Mouse (Mus musculus) hindbrain, embryonic 15.5 days (tissue): Measurements from ENCODE around the gene Telo2. TPM values are rescaled to one million over a fixed set of nuclear protein-coding genes. Genes with fewer than 3 reads are reported as not detected.

Source experiments
- ATAC-seq: fragments of 200-750 bp; cut with Nextera tagmentation; 2 replicates; pipeline ENCODE4 v1.8.0; 2017; ENCODE audit warnings: low read depth, moderate number of reproducible peaks, moderate TSS enrichment; ENCODE audit not compliant: low FRiP score
- H3K27ac ChIP-seq: fragments of 300-500 bp; sonication (generic); replicated peaks from 2 replicates; pipeline ENCODE4 v1.5.1; 2015; ENCODE audit warnings: mild to moderate bottlenecking, inconsistent platforms
- H3K27me3 ChIP-seq: fragments of 300-500 bp; sonication (generic); 2 replicates; pipeline ENCODE4 v1.6.1; 2015; ENCODE audit warnings: control low read depth, inconsistent platforms
- H3K36me3 ChIP-seq: fragments of 300-500 bp; sonication (generic); 2 replicates; pipeline ENCODE4 v1.6.1; 2015; ENCODE audit warnings: control low read depth, inconsistent platforms
- H3K4me1 ChIP-seq: fragments of 300-500 bp; sonication (generic); replicated peaks from 2 replicates; pipeline ENCODE4 v1.6.1; 2015; ENCODE audit warnings: control low read depth, inconsistent platforms
- H3K4me2 ChIP-seq: fragments of 300-500 bp; sonication (generic); 2 replicates; pipeline ENCODE4 v1.6.1; 2015; ENCODE audit warnings: moderate library complexity, mild to moderate bottlenecking, inconsistent platforms
- H3K4me3 ChIP-seq: fragments of 300-500 bp; sonication (generic); 2 replicates; pipeline ENCODE4 v1.5.1; 2015; ENCODE audit warnings: mild to moderate bottlenecking, inconsistent platforms
- H3K9ac ChIP-seq: fragments of 300-500 bp; sonication (generic); 2 replicates; pipeline ENCODE4 v1.6.1; 2015; ENCODE audit warnings: inconsistent platforms
- H3K9me3 ChIP-seq: fragments of 300-500 bp; sonication (generic); 2 replicates; pipeline ENCODE4 v1.6.1; 2016; ENCODE audit warnings: control low read depth, inconsistent platforms
- WGBS: fragments of 180-500 bp; shearing (Covaris S2); methylation state at CpG from one replicate; pipeline ENCODE4 v1.1.7; 2015; 5-methylcytosine and 5-hydroxymethylcytosine counted together
- polyA plus RNA-seq: library from polyadenylated mRNA; unstranded; fragments of >200 nt; fragmentation: Nextera tagmentation; extraction: Ambion mirVana; gene quantifications from 2 replicates; pipeline ENCODE4 v1.2.1, GENCODE M21; 2015

Gene Telo2
- polyA plus RNA-seq, 1 experiment from 2014 or later = 58.9 TPM

GRCm38 (mm10) chr17:25068690-25069089 lies 47.1 kb downstream of the Telo2 start:
- Histone ChIP-seq H3K9me3 (no peaks in the 10 kb centered on the region), H3K4me2 (no peak overlapping the region), H3K36me3 (no peaks in the 10 kb centered on the region), H3K27me3 (no peaks in the 10 kb centered on the region), H3K9ac (no peak overlapping the region), H3K4me3 (no peak overlapping the region), H3K4me1 (no peaks in the 10 kb centered on the region), H3K27ac (no peak overlapping the region)
- WGBS = 71% methylated on average over 2 of the region's 2 CpGs
- no peak for ATAC-seq

GRCm38 (mm10) chr17:25067442-25067851 lies 48.3 kb downstream of the Telo2 start:
- WGBS = 83% methylated on average over 8 of the region's 8 CpGs

GRCm38 (mm10) chr17:25066595-25066994 lies 49.2 kb downstream of the Telo2 start:
- Histone ChIP-seq H3K4me2 (no peak overlapping the region), H3K27ac (no peak overlapping the region), H3K4me3 (no peak overlapping the region), H3K9ac (no peak overlapping the region), H3K9me3 (no peaks in the 10 kb centered on the region), H3K27me3 (no peaks in the 10 kb centered on the region), H3K36me3 (0 out of 2 replicates have a peak, but pooled peaks cover under 1% of the 10 kb centered on the region), H3K4me1 (no peaks in the 10 kb centered on the region)
- WGBS = 93% methylated on average over 7 of the region's 7 CpGs
- ATAC-seq = no peak

More at GRCm38 (mm10) chr17:25067442-25067851, 48.3 kb downstream of the Telo2 start:
- Histone ChIP-seq H3K9ac (no peak overlapping the region), H3K9me3 (no peaks in the 10 kb centered on the region), H3K4me1 (no peaks in the 10 kb centered on the region), H3K27me3 (no peaks in the 10 kb centered on the region), H3K4me3 (no peak overlapping the region), H3K4me2 (no peak overlapping the region), H3K27ac (no peak overlapping the region), H3K36me3 (no peaks in the 10 kb centered on the region)
- no peak for ATAC-seq

GRCm38 (mm10) chr17:25065189-25065588 lies 50.6 kb downstream of the Telo2 start:
- Histone ChIP-seq H3K27me3 (no peaks in the 10 kb centered on the region), H3K27ac (no peak overlapping the region), H3K36me3 (0 out of 2 replicates have a peak, but pooled peaks cover 7% of the 10 kb centered on the region), H3K4me2 (no peak overlapping the region), H3K9ac (no peak overlapping the region), H3K4me3 (no peak overlapping the region), H3K9me3 (no peaks in the 10 kb centered on the region), H3K4me1 (no peaks in the 10 kb centered on the region)
- 92% methylated on average over 3 of the region's 3 CpGs for WGBS
- no peak for ATAC-seq

- 82% methylated on average over 9 of the region's 9 CpGs for WGBS
- no peak overlapping the region for H3K9ac ChIP-seq
- no peak for ATAC-seq
- H3K27ac ChIP-seq = no peak overlapping the region
- 0 out of 2 replicates have a peak, but pooled peaks cover 11% of the 10 kb centered on the region for H3K36me3 ChIP-seq
- no peaks in the 10 kb centered on the region for H3K27me3 ChIP-seq
- no peaks in the 10 kb centered on the region for H3K4me1 ChIP-seq
- no peak overlapping the region for H3K4me3 ChIP-seq
- no peaks in the 10 kb centered on the region for H3K9me3 ChIP-seq
- H3K4me2 ChIP-seq = no peak overlapping the region
These were observed 51.4 kb downstream of the Telo2 start for GRCm38 (mm10) chr17:25064351-25064750.

GRCm38 (mm10) chr17:25063872-25064271 lies 51.9 kb downstream of the Telo2 start:
- ATAC-seq = no peak
- Histone ChIP-seq H3K27ac (no peak overlapping the region), H3K27me3 (no peaks in the 10 kb centered on the region), H3K9ac (no peak overlapping the region), H3K4me3 (no peak overlapping the region), H3K9me3 (no peaks in the 10 kb centered on the region), H3K4me1 (no peaks in the 10 kb centered on the region), H3K36me3 (0 out of 2 replicates have a peak, but pooled peaks cover 13% of the 10 kb centered on the region), H3K4me2 (no peak overlapping the region)
- 85% methylated on average over 12 of the region's 12 CpGs for WGBS

- H3K4me3 ChIP-seq = no peak overlapping the region
- 0 out of 2 replicates have a peak, but pooled peaks cover 14% of the 10 kb centered on the region for H3K36me3 ChIP-seq
- WGBS = 79% methylated on average over 4 of the region's 4 CpGs
These were observed 52.5 kb downstream of the Telo2 start for GRCm38 (mm10) chr17:25063261-25063660.

GRCm38 (mm10) chr17:25057041-25057440 lies 58.7 kb downstream of the Telo2 start:
- H3K4me1 ChIP-seq = no peaks in the 10 kb centered on the region
- no peak overlapping the region for H3K27ac ChIP-seq
- 84% methylated on average over 6 of the region's 6 CpGs for WGBS
- no peak overlapping the region for H3K4me3 ChIP-seq
- ATAC-seq = no peak
- H3K36me3 ChIP-seq = peaks cover 26% of the 10 kb centered on the region; the same call in 1 of the 2 replicates
- H3K27me3 ChIP-seq = no peaks in the 10 kb centered on the region
- no peak overlapping the region for H3K4me2 ChIP-seq
- no peaks in the 10 kb centered on the region for H3K9me3 ChIP-seq
- H3K9ac ChIP-seq = no peak overlapping the region

More at GRCm38 (mm10) chr17:25063261-25063660, 52.5 kb downstream of the Telo2 start:
- H3K27me3 ChIP-seq = no peaks in the 10 kb centered on the region
- ATAC-seq = no peak
- no peak overlapping the region for H3K4me2 ChIP-seq
- no peaks in the 10 kb centered on the region for H3K4me1 ChIP-seq
- H3K9ac ChIP-seq = no peak overlapping the region
- H3K9me3 ChIP-seq = no peaks in the 10 kb centered on the region
- H3K27ac ChIP-seq = no peak overlapping the region

- no peaks in the 10 kb centered on the region for H3K9me3 ChIP-seq
- H3K4me3 ChIP-seq = no peak overlapping the region
- H3K9ac ChIP-seq = no peak overlapping the region
- H3K27me3 ChIP-seq = no peaks in the 10 kb centered on the region
- no peak for ATAC-seq
- H3K27ac ChIP-seq = no peak overlapping the region
- H3K36me3 ChIP-seq = peaks cover 22% of the 10 kb centered on the region
- 85% methylated on average over 9 of the region's 9 CpGs for WGBS
- no peak overlapping the region for H3K4me2 ChIP-seq
- no peaks in the 10 kb centered on the region for H3K4me1 ChIP-seq
These were observed 62.5 kb downstream of the Telo2 start for GRCm38 (mm10) chr17:25053274-25053673.

Other genes with a start within 250 kb of the Telo2 start
- gene Igfals, start 250.0 kb downstream of the Telo2 start, polyA plus RNA-seq = 0.12 and 0.24 TPM in 2 replicates
- 62.7 and 65.2 TPM in 2 replicates for gene Nubp2, start 229.6 kb downstream of the Telo2 start, polyA plus RNA-seq
- gene Spsb3, start 229.3 kb downstream of the Telo2 start, polyA plus RNA-seq = 78.5 and 87.6 TPM in 2 replicates
- gene Eme2, start 220.9 kb downstream of the Telo2 start, polyA plus RNA-seq = 27.0 and 30.5 TPM in 2 replicates
- 80.1 and 82.3 TPM in 2 replicates for gene Mrps34, start 220.9 kb downstream of the Telo2 start, polyA plus RNA-seq
- gene Nme3, start 219.5 kb downstream of the Telo2 start, polyA plus RNA-seq = 81.6 and 85.5 TPM in 2 replicates
- gene Mapk8ip3, start 179.0 kb downstream of the Telo2 start, polyA plus RNA-seq = 92.2 and 101 TPM in 2 replicates
- gene Jpt2, start 155.3 kb downstream of the Telo2 start, polyA plus RNA-seq = 101 and 112 TPM in 2 replicates
- gene Cramp1l, start 100.2 kb downstream of the Telo2 start, polyA plus RNA-seq = 6.3 and 6.7 TPM in 2 replicates
- gene Ift140, start 99.9 kb downstream of the Telo2 start, polyA plus RNA-seq = 18.8 and 20.0 TPM in 2 replicates
- 10.9 TPM in 2 replicates for gene Tmem204, start 32.4 kb downstream of the Telo2 start, polyA plus RNA-seq
- gene Ptx4, start 4.8 kb upstream of the Telo2 start, polyA plus RNA-seq = not detected in 2 replicates
- gene Clcn7, start 17.4 kb upstream of the Telo2 start, polyA plus RNA-seq = 29.4 and 32.2 TPM in 2 replicates
- not detected in 2 replicates for gene Ccdc154, start 46.5 kb upstream of the Telo2 start, polyA plus RNA-seq
- not detected in 2 replicates for gene Gm38655, start 59.5 kb upstream of the Telo2 start, polyA plus RNA-seq
- gene BC003965, start 68.6 kb upstream of the Telo2 start, polyA plus RNA-seq = 31.1 and 31.5 TPM in 2 replicates
- 15.1 and 16.2 TPM in 2 replicates for gene Unkl, start 72.4 kb upstream of the Telo2 start, polyA plus RNA-seq
- 104 and 107 TPM in 2 replicates for gene Gnptg, start 124.2 kb upstream of the Telo2 start, polyA plus RNA-seq
- gene Tsr3, start 124.2 kb upstream of the Telo2 start, polyA plus RNA-seq = 60.2 and 61.4 TPM in 2 replicates
- gene Baiap3, start 140.4 kb upstream of the Telo2 start, polyA plus RNA-seq = 19.6 and 20.4 TPM in 2 replicates
- gene Ube2i, start 158.7 kb upstream of the Telo2 start, polyA plus RNA-seq = 447 and 462 TPM in 2 replicates
- 0.13 TPM in 1 of 2 replicates, not detected in the other for gene Prss34, start 182.4 kb upstream of the Telo2 start, polyA plus RNA-seq
- not detected in 2 replicates for gene Prss28, start 192.7 kb upstream of the Telo2 start, polyA plus RNA-seq
- not detected in 2 replicates for gene Prss29, start 202.7 kb upstream of the Telo2 start, polyA plus RNA-seq
- not detected in 2 replicates for gene Tpsab1, start 229.6 kb upstream of the Telo2 start, polyA plus RNA-seq